Mouse (Mus musculus): ENCODE measurements around the gene Ccdc85a. TPM values are rescaled to one million over a fixed set of nuclear protein-coding genes. Genes with fewer than 3 reads are reported as not detected.

Ccdc85a gene
- polyA plus RNA-seq, 1 experiment: 1.0 TPM

GRCm38 (mm10) chr11:28493362-28493761, 90.8 kb downstream of the Ccdc85a start:
- TF ChIP-seq POLR2A (IDR thresholded peaks at IDR 0.05; ENCODE audit: low read depth, low read length) (no peak), CTCF (conservative IDR thresholded peaks at IDR 0.05; ENCODE audit: insufficient read depth, insufficient read length, low read depth, low read length) (no peak)
- no peaks in the 10 kb centered on the region for H3K4me1 ChIP-seq (ENCODE audit: control insufficient read depth, insufficient read depth, low read length)
- no peak overlapping the region for H3K4me3 ChIP-seq (ENCODE audit: insufficient read depth, low read depth, low read length)
- H3K27ac ChIP-seq (ENCODE audit: insufficient read depth, low read depth, low read length): no peak overlapping the region
- H3K27me3 ChIP-seq (replicated peaks; ENCODE audit: control insufficient read depth, insufficient read depth, low read length): no peaks in the 10 kb centered on the region
- no peaks in the 10 kb centered on the region for H3K36me3 ChIP-seq (ENCODE audit: control insufficient read depth, insufficient read depth, low read length)
- DNase-seq: no peak

GRCm38 (mm10) chr11:28491330-28491729, 92.8 kb downstream of the Ccdc85a start:
- no peak for DNase-seq
- Histone ChIP-seq H3K27me3 (replicated peaks; ENCODE audit: control insufficient read depth, insufficient read depth, low read length) (no peaks in the 10 kb centered on the region), H3K27ac (ENCODE audit: insufficient read depth, low read depth, low read length) (no peak overlapping the region), H3K4me1 (ENCODE audit: control insufficient read depth, insufficient read depth, low read length) (no peaks in the 10 kb centered on the region), H3K4me3 (ENCODE audit: insufficient read depth, low read depth, low read length) (no peak overlapping the region), H3K36me3 (ENCODE audit: control insufficient read depth, insufficient read depth, low read length) (no peaks in the 10 kb centered on the region)
- TF ChIP-seq CTCF (conservative IDR thresholded peaks at IDR 0.05; ENCODE audit: insufficient read depth, insufficient read length, low read depth, low read length) (no peak), POLR2A (IDR thresholded peaks at IDR 0.05; ENCODE audit: low read depth, low read length) (no peak)
- 60% methylated on average over 1 of the region's 1 CpGs for WGBS

GRCm38 (mm10) chr11:28484083-28484729, 99.9 kb downstream of the Ccdc85a start:
- Histone ChIP-seq H3K27me3 (replicated peaks; ENCODE audit: control insufficient read depth, insufficient read depth, low read length) (no peaks in the 10 kb centered on the region), H3K27ac (ENCODE audit: insufficient read depth, low read depth, low read length) (no peak overlapping the region), H3K4me1 (ENCODE audit: control insufficient read depth, insufficient read depth, low read length) (no peaks in the 10 kb centered on the region), H3K36me3 (ENCODE audit: control insufficient read depth, insufficient read depth, low read length) (no peaks in the 10 kb centered on the region), H3K4me3 (ENCODE audit: insufficient read depth, low read depth, low read length) (no peak overlapping the region)
- DNase-seq: no peak
- TF ChIP-seq POLR2A (IDR thresholded peaks at IDR 0.05; ENCODE audit: low read depth, low read length) (no peak), CTCF (conservative IDR thresholded peaks at IDR 0.05; ENCODE audit: insufficient read depth, insufficient read length, low read depth, low read length) (no peak)
- 26% methylated on average over 4 of the region's 4 CpGs for WGBS

GRCm38 (mm10) chr11:28477088-28477487, 107.0 kb downstream of the Ccdc85a start:
- 94% methylated on average over 1 of the region's 1 CpGs for WGBS
- no peaks in the 10 kb centered on the region for H3K4me1 ChIP-seq (ENCODE audit: control insufficient read depth, insufficient read depth, low read length)
- H3K27me3 ChIP-seq (replicated peaks; ENCODE audit: control insufficient read depth, insufficient read depth, low read length): no peaks in the 10 kb centered on the region
- no peaks in the 10 kb centered on the region for H3K36me3 ChIP-seq (ENCODE audit: control insufficient read depth, insufficient read depth, low read length)
- DNase-seq: no peak
- TF ChIP-seq CTCF (conservative IDR thresholded peaks at IDR 0.05; ENCODE audit: insufficient read depth, insufficient read length, low read depth, low read length) (no peak), POLR2A (IDR thresholded peaks at IDR 0.05; ENCODE audit: low read depth, low read length) (no peak)
- no peak overlapping the region for H3K27ac ChIP-seq (ENCODE audit: insufficient read depth, low read depth, low read length)
- no peak overlapping the region for H3K4me3 ChIP-seq (ENCODE audit: insufficient read depth, low read depth, low read length)

GRCm38 (mm10) chr11:28465726-28466125, 118.4 kb downstream of the Ccdc85a start:
- Histone ChIP-seq H3K27ac (ENCODE audit: insufficient read depth, low read depth, low read length) (no peak overlapping the region), H3K36me3 (ENCODE audit: control insufficient read depth, insufficient read depth, low read length) (no peaks in the 10 kb centered on the region), H3K4me1 (ENCODE audit: control insufficient read depth, insufficient read depth, low read length) (no peaks in the 10 kb centered on the region), H3K4me3 (ENCODE audit: insufficient read depth, low read depth, low read length) (no peak overlapping the region), H3K27me3 (replicated peaks; ENCODE audit: control insufficient read depth, insufficient read depth, low read length) (no peaks in the 10 kb centered on the region)
- DNase-seq: no peak
- TF ChIP-seq POLR2A (IDR thresholded peaks at IDR 0.05; ENCODE audit: low read depth, low read length) (no peak), CTCF (conservative IDR thresholded peaks at IDR 0.05; ENCODE audit: insufficient read depth, insufficient read length, low read depth, low read length) (no peak)

- DNase-seq: no peak
- Histone ChIP-seq H3K4me1 (ENCODE audit: control insufficient read depth, insufficient read depth, low read length) (no peaks in the 10 kb centered on the region), H3K27ac (ENCODE audit: insufficient read depth, low read depth, low read length) (no peak overlapping the region), H3K36me3 (ENCODE audit: control insufficient read depth, insufficient read depth, low read length) (no peaks in the 10 kb centered on the region), H3K4me3 (ENCODE audit: insufficient read depth, low read depth, low read length) (no peak overlapping the region), H3K27me3 (replicated peaks; ENCODE audit: control insufficient read depth, insufficient read depth, low read length) (no peaks in the 10 kb centered on the region)
- 86% methylated on average over 1 of the region's 1 CpGs for WGBS
- TF ChIP-seq POLR2A (IDR thresholded peaks at IDR 0.05; ENCODE audit: low read depth, low read length) (no peak), CTCF (conservative IDR thresholded peaks at IDR 0.05; ENCODE audit: insufficient read depth, insufficient read length, low read depth, low read length) (no peak)
Measured at GRCm38 (mm10) chr11:28464926-28465325, 119.2 kb downstream of the Ccdc85a start.

GRCm38 (mm10) chr11:28459165-28459564, 125.0 kb downstream of the Ccdc85a start:
- 90% methylated on average over 1 of the region's 1 CpGs for WGBS
- Histone ChIP-seq H3K36me3 (ENCODE audit: control insufficient read depth, insufficient read depth, low read length) (no peaks in the 10 kb centered on the region), H3K4me1 (ENCODE audit: control insufficient read depth, insufficient read depth, low read length) (no peaks in the 10 kb centered on the region), H3K27ac (ENCODE audit: insufficient read depth, low read depth, low read length) (no peak overlapping the region), H3K27me3 (replicated peaks; ENCODE audit: control insufficient read depth, insufficient read depth, low read length) (no peaks in the 10 kb centered on the region), H3K4me3 (ENCODE audit: insufficient read depth, low read depth, low read length) (no peak overlapping the region)
- no peak for DNase-seq
- TF ChIP-seq CTCF (conservative IDR thresholded peaks at IDR 0.05; ENCODE audit: insufficient read depth, insufficient read length, low read depth, low read length): no peak
- no peak for TF ChIP-seq POLR2A (IDR thresholded peaks at IDR 0.05; ENCODE audit: low read depth, low read length)

Measured in kidney, adult 2 months (tissue).